Mouse (Mus musculus) megakaryocyte, embryonic 14.5 days (primary cell): Measurements from ENCODE around the gene Rps2.

Experiments used
- FLI1 ChIP-seq: IDR thresholded peaks from 2 replicates; pipeline ENCODE4 v1.6.1; 2012; ENCODE audit warnings: low read length, inconsistent platforms, mixed read lengths
- GATA1 ChIP-seq: IDR thresholded peaks from 3 replicates; pipeline ENCODE4 v1.6.1; 2012; ENCODE audit warnings: mixed read lengths, low read length, inconsistent platforms, borderline replicate concordance

GRCm38 (mm10) chr17:24743896-24744295 is 26.0 kb downstream of the Rps2 start:
- TF ChIP-seq GATA1 (no peak), FLI1 (no peak)
